Mouse (Mus musculus): ENCODE measurements around the gene Garnl3.

DNA sequence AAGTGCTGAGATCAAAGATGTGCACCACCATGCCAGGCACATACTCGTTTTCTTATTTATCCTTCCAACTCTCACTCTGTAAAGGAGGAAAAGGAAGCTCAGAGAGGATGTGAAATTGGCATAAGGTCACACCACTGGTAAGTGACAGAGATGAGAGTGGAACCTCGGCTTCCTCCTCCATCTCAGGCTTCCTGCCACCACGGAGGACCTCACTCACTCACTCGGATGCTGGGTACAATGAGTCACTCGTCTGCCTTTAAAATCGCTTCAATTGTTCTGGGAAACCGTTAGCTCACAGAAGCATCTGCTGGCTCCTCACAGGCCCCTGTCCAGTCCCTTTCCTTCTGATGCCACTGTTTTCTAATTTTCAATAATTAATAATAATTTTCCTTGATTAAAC, 45.1 kb upstream of the Garnl3 start:
- TF ChIP-seq HCFC1 (IDR thresholded peaks at IDR 0.05; ENCODE audit: borderline replicate concordance, insufficient read depth, low read length) (no peak), CHD2 (IDR thresholded peaks at IDR 0.05; ENCODE audit: low read depth, low read length) (no peak)

Data from ES-E14 (cell line).